8 mouse cellular contexts compared by ENCODE assay signal in genomic region chr11:62920743-62921050, GRCm38 (mm10). TPM values are rescaled to one million over a fixed set of nuclear protein-coding genes. Genes with fewer than 3 reads are reported as not detected.
A peak's percentile ranks its signal among the peaks of the same experiment; 100 is the strongest.
DNase-seq lines count a peak whose midpoint lies in the region; ATAC-seq and TF ChIP-seq lines count a peak whose summit lies in the region.
"Had no signal": no experiment of that assay in that cellular context is flagged by ENCODE, and none has a peak within 500 bp of the region (broad histone marks: within the 10 kb centered on the region; RNA-seq: fewer than 3 reads in every experiment).

No protein-coding gene starts in this region.

- no peak overlapping the region for H3K4me3 ChIP-seq in kidney, postnatal 0 days (replicated peaks; ENCODE audit: low read depth, low read length)
- H3K4me3 ChIP-seq in forebrain, embryonic 11.5 days (ENCODE audit: low read depth, low read length): peak overlapping the region; percentile 15; the same call in 1 of the 2 replicates
- peak overlapping the region; percentile 27 for H3K4me3 ChIP-seq in hindbrain, postnatal 0 days (ENCODE audit: low read length)
- peak overlapping the region; percentile 13 for H3K4me3 ChIP-seq in neural tube, embryonic 12.5 days

- peak; percentile 64 for DNase-seq in kidney, postnatal 0 days (ENCODE audit: low spot score)
- DNase-seq in kidney, adult 8-10 months: no peak
- DNase-seq in forebrain, embryonic 11.5 days (ENCODE audit: low spot score): no peak
- DNase-seq in hindbrain, postnatal 0 days (ENCODE audit: low spot score): no peak
- DNase-seq in layer of hippocampus, adult 9-11 months: no peak
- DNase-seq in spleen, postnatal 10 days (ENCODE audit: low spot score in 2 of 2): no peak

- peak overlapping the region; percentile 51; the same call in 1 of the 2 replicates for H3K27ac ChIP-seq in kidney, postnatal 0 days
- H3K27ac ChIP-seq in forebrain, embryonic 11.5 days (ENCODE audit: low read depth, low read length): no peak overlapping the region
- no peak overlapping the region for H3K27ac ChIP-seq in hindbrain, postnatal 0 days
- H3K27ac ChIP-seq in neural tube, embryonic 12.5 days: no peak overlapping the region

- no peak for ATAC-seq in kidney, postnatal 0 days (replicated peaks; ENCODE audit: low FRiP score, low read depth)
- ATAC-seq in forebrain, embryonic 11.5 days (replicated peaks; ENCODE audit: low FRiP score): no peak
- 0 out of 2 replicates have a peak, but pooled peaks have one; percentile 4 for ATAC-seq in hindbrain, postnatal 0 days
- ATAC-seq in neural tube, embryonic 12.5 days (ENCODE audit: low FRiP score, low read depth): no peak

- no peaks in the 10 kb centered on the region for H3K27me3 ChIP-seq in kidney, postnatal 0 days (ENCODE audit: insufficient read depth, low read length)
- H3K27me3 ChIP-seq in forebrain, embryonic 11.5 days (ENCODE audit: control insufficient read depth, insufficient read depth, low read length): no peaks in the 10 kb centered on the region
- H3K27me3 ChIP-seq in hindbrain, postnatal 0 days (ENCODE audit: insufficient read depth, low read length): no peaks in the 10 kb centered on the region
- no peaks in the 10 kb centered on the region; the same call in 1 of the 2 replicates for H3K27me3 ChIP-seq in neural tube, embryonic 12.5 days (replicated peaks)

- H3K9me3 ChIP-seq in kidney, postnatal 0 days (replicated peaks; ENCODE audit: low read length): no peaks in the 10 kb centered on the region
- no peaks in the 10 kb centered on the region for H3K9me3 ChIP-seq in forebrain, embryonic 11.5 days (ENCODE audit: control insufficient read depth, low read length)
- H3K9me3 ChIP-seq in hindbrain, postnatal 0 days (ENCODE audit: low read length): no peaks in the 10 kb centered on the region
- no peaks in the 10 kb centered on the region for H3K9me3 ChIP-seq in neural tube, embryonic 12.5 days

- TF ChIP-seq CTCF in kidney, postnatal 0 days (IDR thresholded peaks at IDR 0.05; ENCODE audit: low read depth): no peak
- no peak for TF ChIP-seq CTCF in hindbrain, postnatal 0 days (IDR thresholded peaks at IDR 0.05; ENCODE audit: low read depth)

- no peaks in the 10 kb centered on the region for H3K36me3 ChIP-seq in kidney, postnatal 0 days (ENCODE audit: insufficient read depth, low read length)
- no peaks in the 10 kb centered on the region for H3K36me3 ChIP-seq in forebrain, embryonic 11.5 days (ENCODE audit: control insufficient read depth, insufficient read depth, low read length)
- H3K36me3 ChIP-seq in hindbrain, postnatal 0 days (ENCODE audit: insufficient read depth, low read length): no peaks in the 10 kb centered on the region
- no peaks in the 10 kb centered on the region for H3K36me3 ChIP-seq in neural tube, embryonic 12.5 days

- peak overlapping the region; percentile 42; the same call in 1 of the 2 replicates for H3K4me2 ChIP-seq in kidney, postnatal 0 days (ENCODE audit: low read length)
- H3K4me2 ChIP-seq in forebrain, embryonic 11.5 days (ENCODE audit: low read depth, low read length, severe bottlenecking): no peak overlapping the region; the same call in 1 of the 2 replicates
- H3K4me2 ChIP-seq in hindbrain, postnatal 0 days (ENCODE audit: low read depth, low read length): peak overlapping the region; percentile 49
- peak overlapping the region; percentile 55 for H3K4me2 ChIP-seq in neural tube, embryonic 12.5 days (replicated peaks)

- no peaks in the 10 kb centered on the region for H3K4me1 ChIP-seq in kidney, postnatal 0 days (replicated peaks; ENCODE audit: insufficient read depth, low read length)
- no peaks in the 10 kb centered on the region; the same call in 1 of the 2 replicates for H3K4me1 ChIP-seq in forebrain, embryonic 11.5 days (replicated peaks; ENCODE audit: control insufficient read depth, insufficient read depth, low read length)
- no peaks in the 10 kb centered on the region for H3K4me1 ChIP-seq in hindbrain, postnatal 0 days (ENCODE audit: insufficient read depth, low read length)
- no peaks in the 10 kb centered on the region for H3K4me1 ChIP-seq in neural tube, embryonic 12.5 days

- no peak overlapping the region for H3K9ac ChIP-seq in kidney, postnatal 0 days (ENCODE audit: low read depth, low read length)
- H3K9ac ChIP-seq in forebrain, embryonic 11.5 days (ENCODE audit: low read length): no peak overlapping the region
- H3K9ac ChIP-seq in hindbrain, postnatal 0 days (replicated peaks; ENCODE audit: low read length): 0 out of 2 replicates have a peak overlapping the region, but pooled peaks have one; percentile 33
- no peak overlapping the region for H3K9ac ChIP-seq in neural tube, embryonic 12.5 days

- WGBS in kidney, postnatal 0 days: 6% methylated on average over 6 of the region's 6 CpGs
- 27% methylated on average over 6 of the region's 6 CpGs for WGBS in forebrain, embryonic 11.5 days
- 13% methylated on average over 6 of the region's 6 CpGs for WGBS in hindbrain, postnatal 0 days
- 22% methylated on average over 6 of the region's 6 CpGs for WGBS in neural tube, embryonic 12.5 days

RNA-seq across cellular contexts. Expression of gene Cdrt4, which starts 30.3 kb away (rescaled TPM):
- polyA plus RNA-seq in kidney, postnatal 0 days (2015; fragmentation: Nextera tagmentation; extraction: Ambion mirVana): 0.17 TPM in 1 of 2 replicates, not detected in the other
- polyA plus RNA-seq in forebrain, embryonic 11.5 days (2014; fragmentation: Nextera tagmentation; extraction: Ambion mirVana): not detected in 2 replicates
- not detected in 2 replicates for total RNA-seq in hindbrain, postnatal 0 days (2014; rRNA removed)
- polyA plus RNA-seq in hindbrain, postnatal 0 days (2015; fragmentation: Nextera tagmentation; extraction: Ambion mirVana): 0.26 and 0.35 TPM in 2 replicates
- 0.28 and 0.29 TPM in 2 replicates for polyA plus RNA-seq in neural tube, embryonic 12.5 days (2016; fragmentation: Nextera tagmentation; extraction: Ambion mirVana)
- total RNA-seq: megakaryocyte progenitor cell, adult 5-6 weeks had no signal

RNA-seq across cellular contexts. Expression of gene Tvp23b, which starts 41.4 kb away (rescaled TPM):
- polyA plus RNA-seq in kidney, postnatal 0 days (2015; fragmentation: Nextera tagmentation; extraction: Ambion mirVana): 83.6 and 83.7 TPM in 2 replicates
- polyA plus RNA-seq in forebrain, embryonic 11.5 days (2014; fragmentation: Nextera tagmentation; extraction: Ambion mirVana): 35.3 and 37.5 TPM in 2 replicates
- total RNA-seq in hindbrain, postnatal 0 days (2014; rRNA removed): 26.7 and 27.5 TPM in 2 replicates
- 41.5 and 42.6 TPM in 2 replicates for polyA plus RNA-seq in hindbrain, postnatal 0 days (2015; fragmentation: Nextera tagmentation; extraction: Ambion mirVana)
- 40.5 and 43.9 TPM in 2 replicates for polyA plus RNA-seq in neural tube, embryonic 12.5 days (2016; fragmentation: Nextera tagmentation; extraction: Ambion mirVana)
